Mouse (Mus musculus): ENCODE results near the gene Foxb1. TPM values are rescaled to one million over a fixed set of nuclear protein-coding genes. Genes with fewer than 3 reads are reported as not detected.

Foxb1 gene
- polyA plus RNA-seq, 2 experiments: 0.03 TPM; not detected in 1

DNA sequence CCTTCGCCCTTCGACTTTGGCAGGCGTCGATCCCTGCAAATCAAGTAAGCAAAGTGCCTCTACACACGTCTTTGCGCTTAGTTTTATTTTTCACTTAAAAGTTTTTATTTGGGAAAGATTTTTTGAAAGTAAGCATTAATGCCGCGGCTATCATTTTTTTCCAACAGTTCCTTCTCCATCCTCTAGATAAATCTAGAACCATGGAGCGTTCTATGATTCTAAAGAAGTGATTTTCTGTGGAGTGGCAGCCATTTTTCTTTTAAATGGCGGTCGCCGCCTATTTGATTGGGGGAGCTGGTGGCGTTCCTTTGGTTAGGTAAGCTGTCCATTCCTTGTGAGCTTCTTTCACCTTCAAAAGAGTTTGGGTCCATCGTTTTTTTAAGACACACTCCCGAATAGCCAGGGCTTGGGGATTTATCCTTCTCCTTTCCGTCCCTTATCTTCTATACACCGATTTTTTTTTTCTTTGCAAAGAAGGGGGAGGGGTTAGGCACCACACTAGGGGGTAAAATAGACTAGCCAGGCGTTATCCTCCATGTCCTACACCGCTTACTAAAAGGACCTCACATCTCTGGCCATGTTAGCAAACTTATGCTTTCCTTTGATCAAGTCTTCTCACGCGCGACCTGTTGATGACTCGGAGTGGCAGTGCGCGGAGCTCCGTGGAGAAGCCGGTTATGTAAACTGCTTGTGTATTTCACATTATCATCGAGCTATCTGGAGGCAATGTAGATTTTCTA lies 7.6 kb upstream of the Foxb1 start:
- no peaks in the 10 kb centered on the region for H3K9me3 ChIP-seq (ENCODE audit: control insufficient read depth, low read length)
- no peak for DNase-seq (ENCODE audit: low spot score)
- ATAC-seq (ENCODE audit: low FRiP score, low read depth): no peak
- H3K27ac ChIP-seq (replicated peaks; ENCODE audit: low read depth, low read length): no peak overlapping the region
- peaks cover 99% of the 10 kb centered on the region for H3K27me3 ChIP-seq (ENCODE audit: control insufficient read depth, insufficient read depth, low read length)
- no peak overlapping the region for H3K9ac ChIP-seq (ENCODE audit: low read depth, low read length, severe bottlenecking)
- 1% methylated on average over 28 of the region's 28 CpGs for WGBS
- no peaks in the 10 kb centered on the region for H3K4me1 ChIP-seq (ENCODE audit: control insufficient read depth, insufficient read depth, low read length)
- H3K4me3 ChIP-seq (replicated peaks; ENCODE audit: low read length): no peak overlapping the region
- no peak for TF ChIP-seq POLR2A (IDR thresholded peaks at IDR 0.05; ENCODE audit: borderline replicate concordance, extremely low read depth, insufficient read depth, insufficient read length)
- no peak overlapping the region for H3K4me2 ChIP-seq (replicated peaks; ENCODE audit: low read depth, low read length, severe bottlenecking)
- H3K36me3 ChIP-seq (ENCODE audit: control insufficient read depth, insufficient read depth, low read length): no peaks in the 10 kb centered on the region

DNA sequence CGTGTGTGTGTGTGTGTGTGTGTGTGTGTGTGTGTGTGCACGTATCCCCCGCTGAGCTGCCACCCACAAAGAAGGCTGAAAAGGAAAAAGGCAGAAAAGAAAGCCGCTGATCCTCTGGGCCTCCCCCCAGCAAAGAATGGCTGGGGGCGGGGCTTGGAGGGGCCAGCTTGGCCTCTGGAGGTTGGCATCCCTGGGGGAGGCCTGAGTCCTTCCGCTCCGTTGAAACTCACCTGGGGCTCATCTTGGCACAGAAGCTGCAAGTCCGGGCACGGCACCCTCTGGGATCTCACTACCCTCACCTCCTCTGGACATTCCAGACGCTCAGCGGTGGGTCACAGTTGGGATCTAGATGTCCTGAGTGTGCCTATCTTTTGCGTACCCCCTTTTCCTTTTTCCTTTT lies 6.7 kb upstream of the Foxb1 start:
- Histone ChIP-seq H3K4me2 (replicated peaks; ENCODE audit: low read depth, low read length, severe bottlenecking) (no peak overlapping the region), H3K4me3 (replicated peaks; ENCODE audit: low read length) (no peak overlapping the region), H3K9ac (ENCODE audit: low read depth, low read length, severe bottlenecking) (no peak overlapping the region), H3K9me3 (ENCODE audit: control insufficient read depth, low read length) (no peaks in the 10 kb centered on the region), H3K27me3 (ENCODE audit: control insufficient read depth, insufficient read depth, low read length) (peaks cover 99% of the 10 kb centered on the region), H3K4me1 (ENCODE audit: control insufficient read depth, insufficient read depth, low read length) (no peaks in the 10 kb centered on the region), H3K36me3 (ENCODE audit: control insufficient read depth, insufficient read depth, low read length) (no peaks in the 10 kb centered on the region), H3K27ac (replicated peaks; ENCODE audit: low read depth, low read length) (no peak overlapping the region)
- 1% methylated on average over 10 of the region's 12 CpGs for WGBS
- ATAC-seq (ENCODE audit: low FRiP score, low read depth): no peak
- TF ChIP-seq POLR2A (IDR thresholded peaks at IDR 0.05; ENCODE audit: borderline replicate concordance, extremely low read depth, insufficient read depth, insufficient read length): no peak
- no peak for DNase-seq (ENCODE audit: low spot score)

DNA sequence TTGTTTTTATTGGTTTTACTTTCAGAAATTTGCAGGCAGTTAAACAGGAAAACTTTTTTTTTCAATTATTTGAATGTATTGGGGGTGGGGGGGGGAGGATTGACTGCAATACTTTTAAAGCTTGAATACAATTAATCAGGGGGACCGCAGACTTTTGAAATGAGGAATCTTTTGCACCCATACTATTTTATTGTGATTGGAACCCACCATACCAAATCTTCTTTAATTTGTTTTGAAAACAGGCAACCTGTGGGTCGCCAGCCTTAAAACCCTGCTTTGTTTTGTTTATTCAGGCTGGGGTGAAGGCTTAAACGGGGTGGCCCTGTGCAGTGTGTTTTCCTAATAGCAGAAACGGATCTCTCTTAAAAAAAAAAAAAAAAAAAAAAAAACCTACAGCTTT lies 6.2 kb upstream of the Foxb1 start:
- no peak overlapping the region for H3K27ac ChIP-seq (replicated peaks; ENCODE audit: low read depth, low read length)
- no peaks in the 10 kb centered on the region for H3K4me1 ChIP-seq (ENCODE audit: control insufficient read depth, insufficient read depth, low read length)
- H3K9me3 ChIP-seq (ENCODE audit: control insufficient read depth, low read length): no peaks in the 10 kb centered on the region
- H3K27me3 ChIP-seq (ENCODE audit: control insufficient read depth, insufficient read depth, low read length): peaks cover 99% of the 10 kb centered on the region
- DNase-seq (ENCODE audit: low spot score): no peak
- H3K36me3 ChIP-seq (ENCODE audit: control insufficient read depth, insufficient read depth, low read length): no peaks in the 10 kb centered on the region
- WGBS: 1% methylated on average over 4 of the region's 4 CpGs
- H3K9ac ChIP-seq (ENCODE audit: low read depth, low read length, severe bottlenecking): no peak overlapping the region
- no peak for TF ChIP-seq POLR2A (IDR thresholded peaks at IDR 0.05; ENCODE audit: borderline replicate concordance, extremely low read depth, insufficient read depth, insufficient read length)
- no peak overlapping the region for H3K4me2 ChIP-seq (replicated peaks; ENCODE audit: low read depth, low read length, severe bottlenecking)
- no peak overlapping the region for H3K4me3 ChIP-seq (replicated peaks; ENCODE audit: low read length)
- ATAC-seq (ENCODE audit: low FRiP score, low read depth): no peak

DNA sequence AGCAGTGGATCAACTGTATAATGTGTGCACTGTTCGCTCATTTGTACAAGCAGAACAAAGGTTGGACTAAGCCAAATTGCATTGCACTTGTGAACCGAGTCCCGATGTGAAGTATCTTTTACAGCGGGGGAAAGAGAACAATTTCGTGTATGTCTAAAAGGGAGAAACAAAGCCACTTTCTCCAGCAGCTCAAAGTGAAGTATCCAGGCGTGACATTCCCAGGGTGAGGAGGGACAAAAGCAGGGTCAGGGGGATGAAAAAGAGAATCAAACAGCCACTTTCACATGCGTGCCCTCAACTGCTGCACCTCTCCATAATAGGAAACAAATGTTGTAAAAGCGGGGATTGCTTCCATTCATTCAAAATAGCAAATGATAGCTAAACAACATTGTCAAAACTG lies 5.6 kb upstream of the Foxb1 start:
- Histone ChIP-seq H3K36me3 (ENCODE audit: control insufficient read depth, insufficient read depth, low read length) (no peaks in the 10 kb centered on the region), H3K27me3 (ENCODE audit: control insufficient read depth, insufficient read depth, low read length) (peaks cover 99% of the 10 kb centered on the region), H3K9me3 (ENCODE audit: control insufficient read depth, low read length) (no peaks in the 10 kb centered on the region), H3K4me2 (replicated peaks; ENCODE audit: low read depth, low read length, severe bottlenecking) (no peak overlapping the region), H3K4me3 (replicated peaks; ENCODE audit: low read length) (no peak overlapping the region), H3K27ac (replicated peaks; ENCODE audit: low read depth, low read length) (no peak overlapping the region), H3K4me1 (ENCODE audit: control insufficient read depth, insufficient read depth, low read length) (no peaks in the 10 kb centered on the region), H3K9ac (ENCODE audit: low read depth, low read length, severe bottlenecking) (no peak overlapping the region)
- under 1% methylated on average over 8 of the region's 8 CpGs for WGBS
- DNase-seq (ENCODE audit: low spot score): no peak
- TF ChIP-seq POLR2A (IDR thresholded peaks at IDR 0.05; ENCODE audit: borderline replicate concordance, extremely low read depth, insufficient read depth, insufficient read length): no peak
- ATAC-seq (ENCODE audit: low FRiP score, low read depth): no peak

DNA sequence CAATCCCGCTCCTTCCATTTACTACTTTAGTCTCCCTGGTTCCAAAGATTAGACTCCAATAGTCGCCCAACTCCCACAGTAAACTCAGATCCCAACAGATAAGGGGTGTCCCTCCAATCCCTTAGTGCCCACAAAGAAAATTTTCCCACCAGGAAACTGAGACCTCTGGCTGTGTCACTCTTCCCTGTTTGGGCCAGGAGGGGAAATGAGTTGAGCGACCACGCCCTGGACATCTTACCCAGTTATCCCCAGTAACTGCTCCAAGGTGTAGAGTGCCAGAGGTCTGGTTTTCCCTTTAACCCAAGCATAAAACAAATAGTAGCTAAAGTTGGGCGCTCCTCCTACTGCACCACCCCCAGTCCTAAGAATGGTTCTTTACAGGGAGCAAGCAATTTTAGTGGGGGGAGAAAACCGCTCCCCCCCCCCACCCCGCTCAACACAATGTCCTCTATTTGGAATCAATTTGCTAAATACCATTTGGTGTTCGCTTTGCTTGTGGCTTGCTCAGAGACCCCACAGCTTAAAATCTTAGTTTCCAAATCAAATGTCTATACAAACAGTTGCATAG lies 4.8 kb upstream of the Foxb1 start:
- peaks cover 99% of the 10 kb centered on the region for H3K27me3 ChIP-seq (ENCODE audit: control insufficient read depth, insufficient read depth, low read length)
- no peaks in the 10 kb centered on the region for H3K9me3 ChIP-seq (ENCODE audit: control insufficient read depth, low read length)
- 5% methylated on average over 8 of the region's 8 CpGs for WGBS
- no peak overlapping the region for H3K27ac ChIP-seq (replicated peaks; ENCODE audit: low read depth, low read length)
- ATAC-seq (ENCODE audit: low FRiP score, low read depth) (no peak), DNase-seq (ENCODE audit: low spot score) (no peak)
- no peak overlapping the region for H3K4me3 ChIP-seq (replicated peaks; ENCODE audit: low read length)
- no peak for TF ChIP-seq POLR2A (IDR thresholded peaks at IDR 0.05; ENCODE audit: borderline replicate concordance, extremely low read depth, insufficient read depth, insufficient read length)
- H3K4me1 ChIP-seq (ENCODE audit: control insufficient read depth, insufficient read depth, low read length): no peaks in the 10 kb centered on the region
- no peak overlapping the region for H3K4me2 ChIP-seq (replicated peaks; ENCODE audit: low read depth, low read length, severe bottlenecking)
- H3K36me3 ChIP-seq (ENCODE audit: control insufficient read depth, insufficient read depth, low read length): no peaks in the 10 kb centered on the region
- H3K9ac ChIP-seq (ENCODE audit: low read depth, low read length, severe bottlenecking): no peak overlapping the region
